Mouse (Mus musculus) lung, adult 2 months (tissue): ENCODE measurements at regions not wholly inside any gene's neighbourhood (a gene's known extent, or its start where the extent isn't known, plus 50 kb on each side); places are given as distances from the start of the nearest gene placed in this dataset.

Source experiments
- CTCF ChIP-seq: fragments of 200-500 bp; IDR thresholded peaks from 2 replicates; pipeline ENCODE4 v1.5.1; 2011; ENCODE audit warnings: mild to moderate bottlenecking, low read length, control low read depth; ENCODE audit not compliant: insufficient read depth
- POLR2A ChIP-seq: fragments of 200-500 bp; IDR thresholded peaks from 2 replicates; pipeline ENCODE4 v1.6.1; 2011; ENCODE audit warnings: low read depth, mild to moderate bottlenecking, control low read depth, low read length, borderline replicate concordance; ENCODE audit errors: extremely low read depth

- TF ChIP-seq POLR2A, result no peak
- no peak for TF ChIP-seq CTCF
These were observed 483.2 kb upstream of the Tenm3 start for GRCm38 (mm10) chr8:49326980-49327379.
